Mouse (Mus musculus): Measurements from ENCODE around the gene Gnb2.

Gene Gnb2

GRCm38 (mm10) chr5:137519691-137520550 lies 13.4 kb downstream of the Gnb2 start:
- no peak for DNase-seq

- DNase-seq = peak; percentile 49
Measured at GRCm38 (mm10) chr5:137518436-137518835, 14.9 kb downstream of the Gnb2 start, which contains the start of gene Gigyf1. Gene Gigyf1 (plus strand): TSS chr5:137518548.

- no peak for DNase-seq
Measured at GRCm38 (mm10) chr5:137514811-137515210, 18.5 kb downstream of the Gnb2 start.

- DNase-seq = no peak
Measured at GRCm38 (mm10) chr5:137513951-137514721, 19.2 kb downstream of the Gnb2 start.

- DNase-seq = peak; percentile 43
Measured at GRCm38 (mm10) chr5:137512847-137513794, 20.2 kb downstream of the Gnb2 start.

- no peak for DNase-seq
Measured at GRCm38 (mm10) chr5:137511706-137512105, 21.6 kb downstream of the Gnb2 start.

GRCm38 (mm10) chr5:137510573-137511390 lies 22.5 kb downstream of the Gnb2 start:
- no peak for DNase-seq

- peak; percentile 74 for DNase-seq
Measured at GRCm38 (mm10) chr5:137510014-137510501, 23.3 kb downstream of the Gnb2 start.

GRCm38 (mm10) chr5:137504041-137504440 lies 29.3 kb downstream of the Gnb2 start:
- peak; percentile 46 for DNase-seq

- DNase-seq = peak; percentile 91
Measured at GRCm38 (mm10) chr5:137502667-137503110, 30.6 kb downstream of the Gnb2 start.

GRCm38 (mm10) chr5:137501709-137502666 lies 31.3 kb downstream of the Gnb2 start, which contains the start of gene Pop7:
Gene Pop7 (minus strand): TSS chr5:137502518.
- peak; percentile 100 for DNase-seq

GRCm38 (mm10) chr5:137500186-137500585 lies 33.1 kb downstream of the Gnb2 start:
- no peak for DNase-seq

- DNase-seq = no peak
Measured at GRCm38 (mm10) chr5:137493831-137494230, 39.5 kb downstream of the Gnb2 start.

GRCm38 (mm10) chr5:137491559-137491958 lies 41.8 kb downstream of the Gnb2 start:
- DNase-seq = no peak

GRCm38 (mm10) chr5:137487616-137488015 lies 45.7 kb downstream of the Gnb2 start:
- peak; percentile 23 for DNase-seq

GRCm38 (mm10) chr5:137485851-137486155 lies 47.5 kb downstream of the Gnb2 start:
- no peak for DNase-seq

GRCm38 (mm10) chr5:137485071-137485850 lies 48.0 kb downstream of the Gnb2 start:
- no peak for DNase-seq

GRCm38 (mm10) chr5:137481897-137482296 lies 51.4 kb downstream of the Gnb2 start:
- peak; percentile 61 for DNase-seq

GRCm38 (mm10) chr5:137481138-137481537 lies 52.2 kb downstream of the Gnb2 start:
- DNase-seq = peak; percentile 70

All from liver (tissue).